Mouse (Mus musculus): ENCODE measurements at regions not wholly inside any gene's neighbourhood (a gene's known extent, or its start where the extent isn't known, plus 50 kb on each side); places are given as distances from the start of the nearest gene placed in this dataset.

- no peak for DNase-seq
- intact Hi-C loops (cut with DNase I), result no loop called here
Observed at GRCm38 (mm10) chr8:35983083-35983482, 217.5 kb downstream of the Gm19410 start.

- DNase-seq, result peak; percentile 52 to 58
- intact Hi-C loops (cut with DNase I), result no loop called here
Observed at GRCm38 (mm10) chr8:35985152-35985689, 219.6 kb downstream of the Gm19410 start.

DNA sequence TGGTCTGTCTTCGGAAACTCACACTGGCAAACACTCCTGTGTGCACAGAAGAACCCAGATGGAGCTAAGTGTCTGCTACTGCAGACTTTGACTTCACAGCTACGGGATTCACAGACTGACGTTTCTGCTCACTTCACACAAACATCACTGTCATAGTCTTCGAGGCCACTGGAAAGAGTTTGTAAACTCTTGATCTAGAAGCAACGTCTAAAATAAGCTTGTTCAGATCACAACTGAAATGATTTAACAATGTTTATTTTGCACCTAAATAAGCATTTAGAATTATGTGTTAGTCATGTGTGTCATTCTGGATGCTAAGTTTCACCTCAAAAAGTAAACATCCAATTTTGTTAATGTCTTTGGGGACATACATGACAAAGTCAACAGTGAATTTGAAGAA lies 221.7 kb downstream of the Gm19410 start:
- intact Hi-C loops (cut with DNase I), result no loop called here
- no peak for DNase-seq

GRCm38 (mm10) chr8:35991013-35991412 lies 225.4 kb downstream of the Gm19410 start:
- intact Hi-C loops (cut with DNase I), result no loop called here
- no peak for DNase-seq

DNA sequence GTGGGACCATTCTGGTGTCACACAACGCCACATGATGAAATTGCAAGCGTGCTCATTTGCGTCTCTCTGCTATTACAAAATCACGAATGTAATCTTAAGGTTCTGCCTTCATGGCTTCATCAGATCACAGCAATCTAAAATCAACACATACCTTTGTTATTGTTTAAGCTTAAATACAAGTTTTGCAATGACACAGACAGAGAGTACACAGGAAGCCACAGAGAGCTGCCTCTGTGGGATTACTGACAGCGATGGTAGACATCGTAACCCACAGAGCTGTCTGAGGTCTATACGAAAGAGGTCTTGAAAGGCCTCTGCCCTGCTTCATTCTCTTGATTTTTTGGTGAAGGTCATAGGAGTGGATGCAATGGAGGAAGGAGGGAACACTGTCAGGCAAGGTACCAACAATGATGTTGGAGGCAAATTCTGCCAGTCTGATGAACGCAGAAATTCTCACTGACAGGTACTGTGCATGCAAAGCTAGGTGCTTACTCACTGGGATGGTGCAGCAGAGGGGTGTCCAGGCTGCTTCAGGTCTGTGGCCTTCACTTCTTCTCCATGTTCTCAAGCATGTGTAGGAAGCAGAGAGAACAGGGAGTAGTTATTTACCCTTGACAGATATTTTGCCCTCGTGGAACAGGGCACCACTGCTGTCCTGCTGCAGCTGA lies 226.5 kb downstream of the Gm19410 start:
- intact Hi-C loops (cut with DNase I), result no loop called here
- no peak for DNase-seq

GRCm38 (mm10) chr8:35996330-35997077 lies 230.9 kb downstream of the Gm19410 start:
- DNase-seq, result no peak
- intact Hi-C loops (cut with DNase I), result no loop called here

DNA sequence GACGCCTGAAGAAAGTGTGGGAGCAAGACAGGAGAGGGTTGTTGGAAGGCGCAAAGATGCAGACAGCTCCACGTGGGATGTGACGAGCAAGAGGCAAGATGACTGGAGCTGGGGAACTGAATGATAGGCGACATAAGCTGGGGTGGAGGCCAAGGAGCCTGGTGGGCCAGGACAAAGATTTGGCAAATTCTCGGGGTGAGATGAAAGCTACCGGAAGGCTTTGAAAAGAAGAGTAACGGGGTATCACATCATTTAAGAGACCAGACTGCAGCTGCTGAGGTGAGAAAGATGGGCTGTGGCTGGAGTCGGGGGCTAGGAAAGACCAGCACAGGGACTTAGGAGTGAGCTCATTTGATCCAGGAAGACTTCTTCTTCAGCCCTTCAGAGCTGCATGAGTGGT lies 234.0 kb downstream of the Gm19410 start:
- DNase-seq, result no peak
- intact Hi-C loops (cut with DNase I), result no loop called here

GRCm38 (mm10) chr8:36004387-36004786 lies 238.8 kb downstream of the Gm19410 start:
- intact Hi-C loops (cut with DNase I), result no loop called here
- DNase-seq, result no peak

DNA sequence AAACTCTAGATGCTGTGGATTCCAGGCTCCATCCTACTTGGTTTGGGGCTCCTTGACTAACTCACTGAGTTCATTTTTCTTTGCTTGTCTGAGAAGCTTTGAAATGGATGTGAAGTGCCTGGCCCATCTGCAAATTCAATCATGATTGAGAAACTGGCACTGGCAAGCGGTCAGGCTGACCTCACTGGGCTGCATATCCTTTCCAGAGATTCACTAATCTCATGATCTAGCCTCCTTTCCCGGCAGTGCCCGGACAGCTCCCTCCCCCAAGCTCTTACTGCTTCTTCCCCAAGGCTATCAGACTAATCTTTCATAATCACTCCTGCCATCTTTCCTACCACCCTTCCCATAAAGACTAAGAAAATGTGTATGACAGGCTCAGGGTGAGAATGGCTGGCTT lies 239.9 kb downstream of the Gm19410 start:
- intact Hi-C loops (cut with DNase I), result no loop called here

GRCm38 (mm10) chr8:36007724-36008123 lies 242.1 kb downstream of the Gm19410 start:
- DNase-seq, result no peak
- intact Hi-C loops (cut with DNase I), result no loop called here

More for the DNA sequence above, 239.9 kb downstream of the Gm19410 start:
- no peak for DNase-seq

GRCm38 (mm10) chr8:36009565-36009964 lies 244.0 kb downstream of the Gm19410 start:
- no peak for DNase-seq
- intact Hi-C loops (cut with DNase I), result no loop called here

GRCm38 (mm10) chr8:36010446-36011217 lies 245.0 kb downstream of the Gm19410 start:
- DNase-seq, result no peak
- intact Hi-C loops (cut with DNase I), result no loop called here

DNA sequence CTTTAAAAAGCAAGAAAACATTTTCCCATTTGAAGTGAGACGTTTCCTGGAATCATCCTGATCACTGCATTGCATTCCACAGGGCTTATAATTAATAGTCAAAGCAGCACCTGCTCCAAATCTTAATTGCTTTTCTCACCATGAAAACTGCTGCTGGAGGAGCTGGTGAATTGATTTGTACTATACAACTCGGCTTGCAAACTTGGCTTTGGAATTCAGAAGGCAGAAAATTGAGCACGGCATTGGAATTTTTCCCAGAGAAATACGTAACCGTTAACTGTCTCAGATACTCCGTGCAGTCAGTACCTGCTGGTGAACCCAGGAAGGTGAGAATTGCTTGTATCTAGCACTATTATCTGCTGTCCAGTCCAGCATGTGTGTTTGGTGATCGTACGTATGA lies 249.3 kb downstream of the Gm19410 start:
- DNase-seq, result no peak
- intact Hi-C loops (cut with DNase I), result no loop called here

- DNase-seq, result no peak
- intact Hi-C loops (cut with DNase I), result no loop called here
Observed at GRCm38 (mm10) chr8:36016321-36017114, 250.9 kb downstream of the Gm19410 start.

DNA sequence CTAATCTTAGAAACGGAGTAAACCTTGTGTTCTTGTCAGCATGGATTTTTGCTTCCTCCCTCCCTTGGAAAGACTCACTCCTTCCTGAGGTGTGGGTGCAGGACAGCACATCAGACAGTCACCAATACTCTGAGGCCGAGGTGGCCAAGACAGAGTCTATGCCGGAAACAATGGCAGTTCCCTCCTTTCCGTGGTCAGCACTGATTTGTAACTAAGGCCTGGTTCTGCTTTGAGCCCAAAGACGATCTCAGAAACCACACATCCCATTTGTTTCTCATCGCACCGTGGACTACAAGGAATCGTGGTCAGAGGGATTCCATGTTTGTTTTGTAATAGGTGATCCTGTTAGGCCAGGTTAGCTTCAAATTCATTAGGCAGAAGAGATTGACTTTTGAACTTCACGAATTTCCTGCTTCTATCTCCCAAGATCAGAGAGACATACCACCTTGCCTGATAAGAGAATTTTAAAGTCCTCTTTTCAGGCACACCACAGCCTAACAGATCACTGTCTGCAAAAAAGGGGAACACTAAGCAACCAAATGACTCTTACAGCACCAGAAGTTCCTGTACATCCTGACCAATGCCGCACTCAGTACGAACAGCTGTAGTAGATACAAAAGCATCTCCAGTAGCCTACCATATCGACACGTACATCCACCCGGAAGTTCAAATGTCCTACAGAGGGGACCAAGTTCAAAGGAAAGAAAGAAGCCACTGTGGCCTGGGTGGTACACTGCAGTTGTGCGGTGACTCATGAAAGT lies 253.6 kb downstream of the Gm19410 start:
- DNase-seq, result no peak
- intact Hi-C loops (cut with DNase I), result no loop called here

DNA sequence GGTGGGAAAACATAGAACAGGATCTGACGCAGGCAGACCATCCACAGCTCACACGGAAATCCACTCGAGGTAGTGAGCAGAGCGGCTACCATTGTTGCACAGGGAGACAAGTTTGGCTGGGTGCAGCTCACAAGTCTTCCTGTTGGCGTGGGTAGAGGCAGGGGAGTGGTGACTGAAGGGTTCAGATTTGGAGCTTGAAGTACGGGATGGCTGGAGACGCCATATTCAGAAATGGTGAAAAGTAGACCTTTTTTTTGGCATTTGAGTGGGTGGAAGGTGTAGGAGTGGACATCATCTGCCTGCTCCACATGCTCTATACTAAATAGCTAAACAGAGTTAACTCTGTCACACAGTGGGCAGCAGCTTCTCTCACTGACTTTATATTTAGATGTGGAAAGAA lies 254.3 kb downstream of the Gm19410 start:
- intact Hi-C loops (cut with DNase I), result no loop called here
- DNase-seq, result no peak

GRCm38 (mm10) chr8:36027586-36027985 lies 262.0 kb downstream of the Gm19410 start:
- intact Hi-C loops (cut with DNase I), result no loop called here
- no peak for DNase-seq

DNA sequence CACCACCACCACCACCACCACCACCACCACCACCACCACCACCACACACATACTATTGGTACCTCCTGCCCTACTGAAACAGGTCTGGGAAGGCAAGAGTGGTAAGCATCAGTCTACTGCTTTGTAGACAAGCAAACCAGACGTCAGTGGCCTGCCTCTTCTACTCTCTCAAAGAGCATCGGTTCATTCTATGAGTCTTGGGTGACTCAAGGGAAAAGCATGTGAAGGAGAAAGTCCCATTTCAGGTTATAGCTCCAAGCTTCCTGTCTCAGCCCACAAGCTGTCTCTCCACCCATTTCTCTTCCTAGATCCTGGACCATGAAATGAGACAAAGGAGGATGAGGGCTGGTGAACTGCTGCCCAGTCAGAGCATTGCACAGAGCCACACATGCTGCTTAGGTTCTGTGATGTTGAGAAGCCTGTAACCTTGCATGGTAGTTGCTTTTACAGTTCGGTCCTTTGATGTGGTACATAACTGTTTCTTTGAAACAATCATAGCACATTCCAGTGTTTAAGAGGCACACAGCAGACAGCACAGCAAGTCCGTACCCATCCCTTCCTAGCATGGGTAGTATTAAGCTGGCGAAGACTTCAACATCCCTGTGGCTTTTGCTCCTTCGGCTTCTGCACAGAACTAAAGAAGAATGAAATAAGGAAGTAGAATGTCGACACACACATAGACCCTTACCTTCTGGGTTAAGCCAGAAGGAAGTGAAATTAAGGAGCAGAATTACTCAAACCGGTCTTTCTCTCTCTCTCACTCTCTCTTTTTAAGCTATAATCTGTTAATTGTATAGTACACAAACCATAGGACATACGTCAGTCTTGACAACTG lies 262.7 kb downstream of the Gm19410 start:
- intact Hi-C loops (cut with DNase I), result no loop called here
- no peak for DNase-seq

DNA sequence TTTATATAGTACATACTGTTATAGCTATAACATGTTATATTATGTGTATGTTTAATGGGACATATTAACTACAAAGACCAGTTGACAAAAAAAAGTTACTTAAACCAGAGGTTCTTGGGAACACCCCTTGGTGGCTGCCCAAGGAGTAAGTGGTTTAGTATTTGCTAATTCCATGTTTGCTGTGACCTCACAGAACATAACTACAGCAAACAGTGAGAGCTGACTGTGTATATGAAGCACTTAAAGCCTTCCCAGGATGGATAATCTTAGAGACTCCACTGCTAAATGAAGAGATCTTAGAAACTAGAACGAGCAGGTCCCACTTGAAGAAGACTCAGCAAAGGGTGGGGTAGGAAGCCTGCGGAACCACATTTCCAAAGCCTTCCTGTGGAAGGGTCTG lies 263.9 kb downstream of the Gm19410 start:
- intact Hi-C loops (cut with DNase I), result no loop called here
- DNase-seq, result no peak

All from heart, postnatal 10 days (tissue).